Mouse (Mus musculus) spleen, postnatal 36 days (tissue): ENCODE data around the gene Fam126a.
A peak's percentile ranks its signal among the peaks of the same experiment; 100 is the strongest.
"Not testable (repeated sequence)": the region's sequence is repeated elsewhere in the genome, so short reads cannot be mapped to it uniquely, and the experiment has no call there.

Experiments used
- DNase-seq, 2 experiments: peaks; one replicate each; pipeline ENCODE4 v3.0.0; 2022; ENCODE audit warnings: low spot score in 2 of 2, mixed read lengths in 1 of 2

Fam126a gene

GRCm38 (mm10) chr5:23900190-23900589, 130.3 kb downstream of the Fam126a start:
- DNase-seq, result no peak

- DNase-seq, result peak; percentile 58 to 68
Observed at GRCm38 (mm10) chr5:23893864-23894771, 136.4 kb downstream of the Fam126a start.

GRCm38 (mm10) chr5:23893156-23893863, 137.2 kb downstream of the Fam126a start:
- DNase-seq, result no peak

- peak; percentile 54 to 62 for DNase-seq
Observed at GRCm38 (mm10) chr5:23890734-23891133, 139.8 kb downstream of the Fam126a start.

GRCm38 (mm10) chr5:23889461-23889860, 141.0 kb downstream of the Fam126a start:
- DNase-seq, result no peak

- no peak for DNase-seq
Observed at GRCm38 (mm10) chr5:23887111-23887510, 143.4 kb downstream of the Fam126a start.

GRCm38 (mm10) chr5:23874457-23874856, 156.0 kb downstream of the Fam126a start:
- peak; percentile 83 to 86 for DNase-seq

- DNase-seq, result no peak
Observed at GRCm38 (mm10) chr5:23872586-23872985, 157.9 kb downstream of the Fam126a start.

GRCm38 (mm10) chr5:23871323-23871722, 159.2 kb downstream of the Fam126a start:
- DNase-seq, result not testable (repeated sequence)

GRCm38 (mm10) chr5:23865941-23866340, 164.5 kb downstream of the Fam126a start:
- DNase-seq, result no peak
